17 mouse cellular contexts compared by ENCODE assay signal in the genomic region with DNA sequence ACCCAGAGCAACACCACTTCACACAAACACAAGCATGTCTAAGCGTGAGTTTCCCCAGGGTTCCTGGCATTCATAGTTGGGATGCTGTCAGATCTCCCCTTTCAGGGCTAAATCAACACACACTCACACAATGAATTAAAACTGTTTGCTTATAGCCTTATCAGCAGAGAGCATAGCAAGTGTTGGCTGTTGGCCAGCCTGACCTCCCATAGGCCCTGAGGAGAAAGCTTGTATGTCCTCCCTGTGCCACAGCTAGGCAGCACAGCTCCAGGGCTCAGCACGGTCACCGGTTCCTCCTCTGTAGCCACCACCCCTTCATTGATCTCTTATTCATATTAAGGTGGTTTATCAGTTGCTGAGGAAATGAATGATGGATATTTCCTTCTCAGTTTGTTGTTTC. TPM values are rescaled to one million over a fixed set of nuclear protein-coding genes. Genes with fewer than 3 reads are reported as not detected.
DNase-seq lines count a peak whose midpoint lies in the region; ATAC-seq lines count a peak whose summit lies in the region.
"Had no signal": no experiment of that assay in that cellular context is flagged by ENCODE, and none has a peak within 500 bp of the region (broad histone marks: within the 10 kb centered on the region; RNA-seq: fewer than 3 reads in every experiment).

No protein-coding gene starts in this region.

- H3K9ac ChIP-seq in heart, embryonic 11.5 days (ENCODE audit: low read depth, low read length): no peak overlapping the region
- no peak overlapping the region for H3K9ac ChIP-seq in lung, embryonic 15.5 days
- H3K9ac ChIP-seq: midbrain, embryonic 12.5 days; neural tube, embryonic 12.5 days had no signal

- 0 out of 2 replicates have a peak overlapping the region, but pooled peaks have one; percentile 22 for H3K27ac ChIP-seq in heart, embryonic 11.5 days (ENCODE audit: low read depth, low read length)
- H3K27ac ChIP-seq in lung, embryonic 15.5 days: no peak overlapping the region
- H3K27ac ChIP-seq: midbrain, embryonic 12.5 days; neural tube, embryonic 12.5 days had no signal

- peaks cover 9% of the 10 kb centered on the region; the same call in 1 of the 2 replicates for H3K4me1 ChIP-seq in heart, embryonic 11.5 days (ENCODE audit: control insufficient read depth, insufficient read depth, low read length)
- H3K4me1 ChIP-seq in lung, embryonic 15.5 days: peaks cover 8% of the 10 kb centered on the region
- H3K4me1 ChIP-seq: midbrain, embryonic 12.5 days; neural tube, embryonic 12.5 days had no signal

- no peak for DNase-seq in heart, adult 8-10 months (ENCODE audit: low spot score)
- DNase-seq in lung, postnatal 10 days: no peak
- DNase-seq in spleen, adult 18-20 months: no peak
- no peak for DNase-seq in right cerebral cortex, postnatal 4 days
- DNase-seq: embryo, embryonic 11 days; kidney, postnatal 14 days had no signal

- H3K4me2 ChIP-seq in heart, embryonic 11.5 days: no peak overlapping the region
- H3K4me2 ChIP-seq in lung, embryonic 15.5 days: no peak overlapping the region
- H3K4me2 ChIP-seq: midbrain, embryonic 12.5 days; neural tube, embryonic 12.5 days had no signal

- no peak overlapping the region for H3K4me3 ChIP-seq in heart, embryonic 11.5 days (ENCODE audit: low read depth, low read length)
- H3K4me3 ChIP-seq in lung, embryonic 15.5 days: no peak overlapping the region
- H3K4me3 ChIP-seq: midbrain, embryonic 12.5 days; neural tube, embryonic 12.5 days had no signal

- no peaks in the 10 kb centered on the region for H3K27me3 ChIP-seq in heart, embryonic 11.5 days (ENCODE audit: control insufficient read depth, insufficient read depth, low read length)
- no peaks in the 10 kb centered on the region for H3K27me3 ChIP-seq in lung, embryonic 15.5 days
- H3K27me3 ChIP-seq: neural tube, embryonic 12.5 days had no signal

- H3K36me3 ChIP-seq in heart, embryonic 11.5 days (ENCODE audit: control insufficient read depth, insufficient read depth, low read length): no peaks in the 10 kb centered on the region
- H3K36me3 ChIP-seq in lung, embryonic 15.5 days: no peaks in the 10 kb centered on the region
- H3K36me3 ChIP-seq: midbrain, embryonic 12.5 days; neural tube, embryonic 12.5 days had no signal

- WGBS in heart, embryonic 11.5 days (ENCODE audit: insufficient replicate concordance): 56% methylated on average over 3 of the region's 3 CpGs
- WGBS in lung, embryonic 15.5 days: 17% methylated on average over 3 of the region's 3 CpGs

- no peaks in the 10 kb centered on the region for H3K9me3 ChIP-seq in heart, embryonic 11.5 days (replicated peaks; ENCODE audit: control insufficient read depth, low read length)
- no peaks in the 10 kb centered on the region for H3K9me3 ChIP-seq in lung, embryonic 15.5 days
- H3K9me3 ChIP-seq: midbrain, embryonic 12.5 days; neural tube, embryonic 12.5 days had no signal

- ATAC-seq in heart, embryonic 11.5 days (replicated peaks; ENCODE audit: insufficient number of reproducible peaks, low FRiP score, low TSS enrichment): peak; percentile 63; the same call in 1 of the 2 replicates
- peak; percentile 59; the same call in 1 of the 2 replicates for ATAC-seq in lung, embryonic 15.5 days (ENCODE audit: borderline replicate concordance, extremely low read depth, low FRiP score, low TSS enrichment)
- ATAC-seq in erythroblast, adult 5-6 weeks (replicated peaks; ENCODE audit: low FRiP score, poor library complexity, severe bottlenecking): 0 out of 2 replicates have a peak, but pooled peaks have one; percentile 37
- peak; percentile 94 for ATAC-seq in megakaryocyte progenitor cell, adult 5-6 weeks (replicated peaks; ENCODE audit: poor library complexity)
- ATAC-seq: inflammation-experienced regulatory T-cells, adult 6 months had no signal

RNA-seq across cellular contexts. Expression of a gene that starts 7.9 kb away (rescaled TPM):
- polyA plus RNA-seq in heart, embryonic 11.5 days (2014; fragmentation: Nextera tagmentation; extraction: Ambion mirVana): not detected in 2 replicates
- total RNA-seq in heart, adult 8-10 months (2022): not detected
- polyA plus RNA-seq in lung, embryonic 15.5 days (2015; fragmentation: Nextera tagmentation; extraction: Ambion mirVana): not detected in 2 replicates
- not detected in 2 replicates for total RNA-seq in erythroblast, adult 5-6 weeks (2015; ENCODE audit: low replicate concordance)
- not detected in 2 replicates for total RNA-seq in erythroblast, adult 5-6 weeks (2017; ENCODE audit: low replicate concordance)
- total RNA-seq in megakaryocyte progenitor cell, adult 5-6 weeks (2015): not detected in 2 replicates
- not detected in 2 replicates for total RNA-seq in megakaryocyte progenitor cell, adult 5-6 weeks (2017)
- total RNA-seq: adrenal gland, postnatal 4 days; granulocyte monocyte progenitor cell, adult 5-6 weeks had no signal
- polyA plus RNA-seq: frontal cortex, adult 2 months; limb, embryonic 14.5 days; midbrain, embryonic 12.5 days; neural tube, embryonic 12.5 days had no signal

RNA-seq across cellular contexts. Expression of a gene that starts 10.4 kb away (rescaled TPM):
- polyA plus RNA-seq in heart, embryonic 11.5 days (2014; fragmentation: Nextera tagmentation; extraction: Ambion mirVana): 3.5 and 4.1 TPM in 2 replicates
- total RNA-seq in heart, adult 8-10 months (2022): 1 to 10 TPM; 2.7 to 4.5 (median 3.1) TPM
- 1.4 and 2.2 TPM in 2 replicates for polyA plus RNA-seq in lung, embryonic 15.5 days (2015; fragmentation: Nextera tagmentation; extraction: Ambion mirVana)
- 0.63 and 0.96 TPM in 2 replicates for total RNA-seq in erythroblast, adult 5-6 weeks (2015; ENCODE audit: low replicate concordance)
- 0.17 TPM in 1 of 2 replicates, not detected in the other for total RNA-seq in erythroblast, adult 5-6 weeks (2017; ENCODE audit: low replicate concordance)
- total RNA-seq in megakaryocyte progenitor cell, adult 5-6 weeks (2015): 0.85 and 1.9 TPM in 2 replicates
- 1.9 TPM in 2 replicates for total RNA-seq in megakaryocyte progenitor cell, adult 5-6 weeks (2017)

RNA-seq across cellular contexts. Expression of a gene that starts 12.2 kb away (rescaled TPM):
- 1.0 and 1.1 TPM in 2 replicates for polyA plus RNA-seq in heart, embryonic 11.5 days (2014; fragmentation: Nextera tagmentation; extraction: Ambion mirVana)
- total RNA-seq in heart, adult 8-10 months (2022): 1 to 10 TPM; 4.6 to 7.5 (median 5.4) TPM
- polyA plus RNA-seq in lung, embryonic 15.5 days (2015; fragmentation: Nextera tagmentation; extraction: Ambion mirVana): 1.3 TPM in 2 replicates
- total RNA-seq in erythroblast, adult 5-6 weeks (2015; ENCODE audit: low replicate concordance): not detected in 2 replicates
- not detected in 2 replicates for total RNA-seq in erythroblast, adult 5-6 weeks (2017; ENCODE audit: low replicate concordance)
- 1.9 and 2.0 TPM in 2 replicates for total RNA-seq in megakaryocyte progenitor cell, adult 5-6 weeks (2015)
- 1.5 and 1.6 TPM in 2 replicates for total RNA-seq in megakaryocyte progenitor cell, adult 5-6 weeks (2017)

RNA-seq across cellular contexts. Expression of a gene that starts 13.9 kb away (rescaled TPM):
- polyA plus RNA-seq in heart, embryonic 11.5 days (2014; fragmentation: Nextera tagmentation; extraction: Ambion mirVana): 7.5 and 7.9 TPM in 2 replicates
- 10 to 100 TPM in 1 of 4 experiments, 1 to 10 TPM in 3; 6.7 to 10.0 (median 9.2) TPM for total RNA-seq in heart, adult 8-10 months (2022)
- polyA plus RNA-seq in lung, embryonic 15.5 days (2015; fragmentation: Nextera tagmentation; extraction: Ambion mirVana): 9.0 and 10.6 TPM in 2 replicates
- 2.1 and 3.1 TPM in 2 replicates for total RNA-seq in erythroblast, adult 5-6 weeks (2015; ENCODE audit: low replicate concordance)
- 1.4 and 3.5 TPM in 2 replicates for total RNA-seq in erythroblast, adult 5-6 weeks (2017; ENCODE audit: low replicate concordance)
- 7.9 and 9.5 TPM in 2 replicates for total RNA-seq in megakaryocyte progenitor cell, adult 5-6 weeks (2015)
- total RNA-seq in megakaryocyte progenitor cell, adult 5-6 weeks (2017): 2.5 and 3.2 TPM in 2 replicates

RNA-seq across cellular contexts. Expression of a gene that starts 31.5 kb away (rescaled TPM):
- 0.57 and 0.77 TPM in 2 replicates for polyA plus RNA-seq in heart, embryonic 11.5 days (2014; fragmentation: Nextera tagmentation; extraction: Ambion mirVana)
- total RNA-seq in heart, adult 8-10 months (2022): under 1 TPM; 0.11 to 0.41 (median 0.23) TPM
- polyA plus RNA-seq in lung, embryonic 15.5 days (2015; fragmentation: Nextera tagmentation; extraction: Ambion mirVana): 6.0 and 6.7 TPM in 2 replicates
- total RNA-seq in erythroblast, adult 5-6 weeks (2015; ENCODE audit: low replicate concordance): not detected in 2 replicates
- not detected in 2 replicates for total RNA-seq in erythroblast, adult 5-6 weeks (2017; ENCODE audit: low replicate concordance)
- total RNA-seq in megakaryocyte progenitor cell, adult 5-6 weeks (2015): not detected in 2 replicates
- not detected in 2 replicates for total RNA-seq in megakaryocyte progenitor cell, adult 5-6 weeks (2017)
- total RNA-seq: granulocyte monocyte progenitor cell, adult 5-6 weeks had no signal

Comparison
In these comparisons a context has a peak if more than half of its experiments do, and no peak if none do; other contexts are left out.
1. ATAC-seq: peak in every context shown above with its lines; median percentile 94 in megakaryocyte progenitor cell, adult 5-6 weeks; 63 in heart, embryonic 11.5 days; 59 in lung, embryonic 15.5 days; 37 in erythroblast, adult 5-6 weeks.